Mouse (Mus musculus) T-helper 1 cell (primary cell): ENCODE results near the gene Iqschfp.

Source experiments
- in situ Hi-C: fragments of 300-600 bp; cut with MboI, MseI; formaldehyde crosslinking; loops from one replicate; pipeline ENCODE4 v1.15.1; 2025; ENCODE audit warnings: high pct_unique_total_duplicates

The Iqschfp gene

GRCm38 (mm10) chr3:68492513-68492912 is 600.5 kb downstream of the Iqschfp start:
- in situ Hi-C loops, result no loop called here

- in situ Hi-C loops, result no loop called here
Measured at GRCm38 (mm10) chr3:68493170-68493585, 601.1 kb downstream of the Iqschfp start.

DNA sequence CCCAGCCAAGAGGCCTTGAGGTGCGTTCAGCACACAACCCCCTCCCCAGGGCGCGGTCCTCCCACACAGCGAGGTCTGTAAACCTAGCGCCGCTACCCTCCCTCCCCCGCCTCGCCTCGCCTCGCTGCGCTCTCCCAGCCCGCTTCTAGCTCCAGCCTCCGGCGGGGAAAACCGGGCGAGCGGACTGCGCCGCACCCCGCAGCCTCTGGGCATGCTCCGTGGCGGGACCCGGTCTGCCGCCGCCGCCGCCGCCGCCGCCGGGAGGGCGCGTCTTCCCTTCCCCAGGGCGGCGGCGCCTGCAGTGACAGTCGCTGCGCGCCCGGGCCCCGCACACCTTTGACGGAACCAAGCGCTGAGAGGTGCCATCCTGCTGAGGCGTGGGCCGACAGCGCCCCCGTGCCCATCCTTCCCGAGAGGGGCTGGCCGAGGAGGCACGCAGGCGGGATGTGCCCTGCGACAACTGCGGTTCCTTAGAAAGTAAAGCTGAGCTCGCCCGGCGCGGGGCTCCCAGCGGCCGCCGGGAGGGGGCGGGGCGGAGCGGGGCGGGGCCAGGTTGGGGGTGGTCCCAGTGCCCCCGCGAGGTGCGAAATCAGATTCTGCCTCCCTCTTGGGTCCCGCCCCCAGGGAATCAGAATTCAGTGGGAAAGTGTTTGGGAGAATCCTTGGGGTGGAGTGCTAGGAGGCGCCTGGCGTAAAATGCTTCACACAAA is 601.7 kb downstream of the Iqschfp start:
- in situ Hi-C loops, result no loop called here

GRCm38 (mm10) chr3:68494296-68495095 is 602.5 kb downstream of the Iqschfp start:
- in situ Hi-C loops, result no loop called here

DNA sequence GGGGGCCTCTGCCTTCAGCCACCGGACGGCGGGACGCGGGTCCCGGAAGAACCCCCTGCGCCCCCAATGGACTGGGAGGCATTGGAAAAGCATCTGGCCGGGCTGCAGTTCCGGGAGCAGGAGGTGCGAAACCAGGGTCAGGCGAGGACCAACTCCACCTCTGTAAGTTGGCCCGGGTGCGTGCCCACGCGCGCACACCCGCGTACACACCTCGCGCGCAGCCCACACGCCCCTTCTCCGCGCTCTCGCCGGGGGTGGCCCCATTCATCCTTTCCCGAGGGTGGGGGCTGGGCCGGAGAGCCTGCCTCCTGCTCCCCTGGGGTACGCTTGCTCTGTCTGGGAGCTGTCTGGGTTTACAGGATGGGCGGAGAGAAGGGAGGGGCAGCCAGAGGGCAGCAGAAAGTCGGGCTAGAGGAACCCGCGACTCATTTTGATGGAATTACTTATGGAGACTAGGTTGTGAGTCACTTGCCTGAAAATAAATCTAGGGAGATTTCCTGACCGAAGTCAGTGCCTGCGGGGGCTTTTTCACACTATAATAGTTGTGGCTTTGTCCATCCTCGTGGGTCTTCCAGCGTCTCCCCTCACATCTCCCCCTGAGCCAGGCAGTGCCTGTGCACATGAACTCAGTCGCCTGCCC is 603.2 kb downstream of the Iqschfp start:
- in situ Hi-C loops, result no loop called here

DNA sequence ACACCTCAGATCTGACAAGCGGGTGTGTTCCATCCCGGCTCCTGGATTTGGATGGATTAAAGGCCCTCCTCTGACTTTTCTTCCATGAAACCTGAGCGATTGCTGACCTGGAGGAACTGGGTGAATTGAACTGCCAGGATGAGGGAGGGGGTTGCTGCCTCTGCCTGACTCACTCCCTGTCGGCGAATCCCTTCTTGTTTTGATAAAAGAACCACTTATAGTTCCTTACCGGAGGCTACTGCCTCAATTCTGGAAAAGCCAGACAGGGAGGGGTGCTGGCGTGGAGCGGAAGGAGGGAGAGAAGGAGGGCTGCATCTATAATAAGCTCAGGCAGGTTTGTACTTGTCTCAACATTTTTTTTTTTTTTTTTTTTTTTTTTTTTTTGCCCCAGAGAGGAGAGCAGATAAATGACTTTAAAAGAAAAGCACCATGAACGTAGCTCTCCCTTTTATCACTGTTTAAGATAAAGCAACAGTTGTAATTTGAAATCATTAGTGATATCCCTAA is 603.8 kb downstream of the Iqschfp start:
- in situ Hi-C loops, result no loop called here

GRCm38 (mm10) chr3:68496513-68496912 is 604.5 kb downstream of the Iqschfp start:
- in situ Hi-C loops, result no loop called here

DNA sequence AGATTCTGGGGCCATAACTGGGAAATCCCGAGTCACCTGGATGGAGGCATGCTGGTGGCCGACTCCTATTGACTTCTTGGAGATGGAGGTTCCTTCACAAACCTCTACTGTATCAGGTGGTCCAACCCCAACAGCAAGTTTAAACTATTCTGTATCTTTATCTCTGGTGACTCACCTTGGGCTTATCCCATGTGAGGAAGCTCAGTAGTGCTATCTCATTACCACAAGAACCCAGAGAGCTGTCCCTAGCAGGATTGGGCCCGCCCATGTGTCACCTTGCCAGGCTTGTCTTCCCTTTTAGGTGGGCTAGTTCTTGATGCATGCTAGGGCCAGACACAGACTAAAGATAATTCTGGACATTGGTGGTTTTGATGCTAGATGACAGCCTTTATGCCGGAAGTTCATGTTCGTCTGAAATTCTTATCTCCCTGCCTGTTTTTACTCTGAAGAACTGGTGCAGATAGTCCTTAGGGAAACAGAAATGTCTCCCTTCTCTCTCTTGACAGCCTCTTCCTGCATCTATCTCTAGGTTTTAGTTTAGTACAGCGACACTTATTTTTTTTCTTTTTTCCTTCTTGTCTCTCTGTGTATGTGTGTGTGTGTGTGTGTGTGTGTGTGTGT is 607.6 kb downstream of the Iqschfp start:
- in situ Hi-C loops, result no loop called here

GRCm38 (mm10) chr3:68504838-68505237 is 612.8 kb downstream of the Iqschfp start:
- in situ Hi-C loops, result no loop called here

DNA sequence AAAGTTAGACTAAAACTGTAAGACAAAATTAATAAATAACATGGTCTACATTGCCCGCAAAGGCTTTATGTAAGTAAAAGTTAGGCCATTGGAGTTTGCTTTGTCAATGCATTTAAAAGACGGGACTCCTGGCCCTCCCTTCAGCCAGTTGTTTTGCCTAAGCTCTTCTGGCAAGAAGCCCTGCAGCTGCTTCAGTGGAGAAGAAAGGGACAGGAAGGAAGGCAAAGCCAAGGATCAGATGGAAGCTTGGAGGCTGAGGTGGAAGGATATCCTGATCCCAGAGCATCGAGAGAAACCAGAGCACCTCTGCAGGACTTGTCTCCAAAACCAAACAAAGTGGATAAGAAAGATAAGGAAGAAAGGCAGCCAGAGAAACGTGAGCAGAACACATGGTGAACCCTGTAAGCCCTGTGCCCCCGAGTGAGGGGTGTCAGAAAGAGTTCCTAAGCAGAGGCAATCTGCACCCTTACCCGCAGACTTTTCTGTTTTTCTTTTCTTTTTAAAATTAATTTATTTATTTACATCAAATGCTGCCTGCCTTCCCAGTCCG is 614.8 kb downstream of the Iqschfp start:
- in situ Hi-C loops, result no loop called here

DNA sequence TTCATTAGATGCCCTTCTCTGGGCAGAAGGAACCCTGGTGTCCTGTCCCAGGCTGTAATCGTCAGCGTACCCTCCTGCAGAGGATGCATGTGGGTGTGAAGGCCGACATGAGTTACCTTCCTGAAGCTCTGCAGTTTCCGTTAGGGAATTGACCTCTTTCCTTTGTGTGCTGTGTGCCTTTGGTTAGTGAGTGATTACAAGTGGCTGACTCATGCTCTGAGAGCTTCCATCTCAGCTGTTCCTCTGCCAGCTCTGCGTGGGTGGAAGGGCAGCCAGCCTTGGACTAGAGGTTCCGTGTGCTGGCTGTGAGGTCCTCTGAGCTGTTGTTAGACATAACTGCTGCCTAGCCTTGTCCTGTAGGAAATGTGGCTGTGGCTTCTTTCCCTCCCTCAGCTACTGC is 616.6 kb downstream of the Iqschfp start:
- in situ Hi-C loops, result no loop called here

DNA sequence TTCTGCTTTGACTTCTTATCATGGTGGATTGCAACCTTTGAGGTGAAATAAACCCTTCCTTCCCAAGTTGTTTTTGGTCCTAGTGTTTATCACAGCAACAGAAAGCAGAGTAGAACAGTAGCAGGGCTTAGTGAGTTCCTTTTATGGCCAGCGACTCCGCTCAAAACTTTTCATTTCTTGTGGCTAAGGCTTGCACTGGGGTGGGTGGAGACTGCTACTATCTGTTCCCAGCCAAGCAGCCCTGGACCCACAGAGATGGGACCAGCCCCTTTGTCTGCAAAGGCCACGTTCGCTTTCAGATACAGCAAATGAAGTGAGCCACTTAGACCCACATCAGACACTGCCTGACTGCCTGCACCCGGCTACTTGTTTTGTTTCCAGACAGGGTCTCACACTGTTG is 618.8 kb downstream of the Iqschfp start:
- in situ Hi-C loops, result no loop called here

DNA sequence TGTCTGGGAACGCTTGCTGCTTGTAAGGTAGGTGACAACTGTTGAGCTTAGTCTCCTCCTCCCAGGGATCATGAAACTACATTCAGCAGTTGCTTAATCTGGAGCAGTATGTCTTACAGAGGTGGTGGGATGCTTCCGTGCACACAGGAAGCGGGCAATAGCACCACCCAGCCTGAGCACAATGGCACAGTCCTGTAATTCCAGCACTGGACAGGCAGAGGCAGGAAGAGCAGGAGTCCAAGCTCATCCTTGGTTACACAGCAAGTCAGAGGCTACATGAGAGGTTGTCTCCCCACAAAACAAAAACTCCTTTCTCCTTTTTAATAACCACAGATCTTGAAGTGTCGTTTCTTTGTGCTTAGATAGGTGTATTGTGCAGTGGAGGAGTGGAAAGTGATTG is 619.7 kb downstream of the Iqschfp start:
- in situ Hi-C loops, result no loop called here

GRCm38 (mm10) chr3:68512327-68512726 is 620.3 kb downstream of the Iqschfp start:
- in situ Hi-C loops, result no loop called here

- in situ Hi-C loops, result no loop called here
Measured at GRCm38 (mm10) chr3:68513340-68514119, 621.5 kb downstream of the Iqschfp start.

GRCm38 (mm10) chr3:68514120-68514497 is 622.1 kb downstream of the Iqschfp start:
- in situ Hi-C loops, result no loop called here

- in situ Hi-C loops, result no loop called here
Measured at GRCm38 (mm10) chr3:68514717-68515116, 622.7 kb downstream of the Iqschfp start.

DNA sequence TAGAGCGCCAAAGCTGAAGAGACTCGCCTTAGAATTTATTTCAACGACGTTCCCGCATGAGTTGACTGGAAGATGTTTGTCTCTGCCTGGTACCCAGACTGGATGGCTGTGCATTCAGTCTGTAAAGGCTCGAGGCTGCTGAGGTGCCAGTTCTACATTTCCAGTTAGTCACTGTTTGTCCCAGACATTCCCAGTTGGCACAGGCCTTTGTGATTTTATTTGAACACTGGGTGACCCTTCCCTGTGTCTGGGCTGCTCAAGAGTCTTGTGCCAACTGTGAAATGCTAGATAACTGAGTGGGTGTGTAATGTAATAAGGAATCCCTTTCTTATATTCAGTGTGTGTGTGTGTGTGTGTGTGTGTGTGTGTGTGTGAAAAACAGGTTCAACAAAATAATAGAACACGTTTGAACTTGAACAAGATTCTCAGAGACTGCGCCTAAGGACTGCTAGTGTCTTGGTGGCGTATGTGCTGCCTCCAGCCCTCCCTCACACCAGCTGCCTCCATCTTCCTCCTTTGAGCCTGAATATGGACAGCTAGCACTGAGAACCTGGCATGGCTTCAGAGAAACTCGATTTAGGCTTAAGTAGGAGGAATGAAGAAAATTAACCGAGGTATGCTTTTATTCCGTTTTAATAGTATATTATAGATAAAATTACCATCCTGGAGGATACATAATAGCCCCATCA is 624.5 kb downstream of the Iqschfp start:
- in situ Hi-C loops, result no loop called here

DNA sequence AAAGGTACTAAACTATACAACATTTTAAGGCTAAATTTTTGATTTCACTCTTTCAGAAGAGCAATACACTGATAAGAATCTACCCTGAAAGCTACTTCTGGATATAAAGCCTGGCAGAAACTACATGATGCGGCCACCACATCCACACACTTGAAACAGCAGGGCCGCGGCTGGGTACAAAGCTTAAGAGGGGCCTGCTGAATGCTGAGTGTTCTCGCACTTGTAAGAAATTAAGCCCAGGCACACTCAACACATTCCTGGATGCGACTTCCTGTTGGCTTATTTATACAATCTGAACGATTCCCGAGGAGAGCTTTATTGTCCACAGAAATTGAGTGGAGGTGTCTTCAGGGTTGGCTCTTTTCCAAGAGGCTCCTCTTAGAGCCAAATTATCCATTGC is 625.2 kb downstream of the Iqschfp start:
- in situ Hi-C loops, result no loop called here

DNA sequence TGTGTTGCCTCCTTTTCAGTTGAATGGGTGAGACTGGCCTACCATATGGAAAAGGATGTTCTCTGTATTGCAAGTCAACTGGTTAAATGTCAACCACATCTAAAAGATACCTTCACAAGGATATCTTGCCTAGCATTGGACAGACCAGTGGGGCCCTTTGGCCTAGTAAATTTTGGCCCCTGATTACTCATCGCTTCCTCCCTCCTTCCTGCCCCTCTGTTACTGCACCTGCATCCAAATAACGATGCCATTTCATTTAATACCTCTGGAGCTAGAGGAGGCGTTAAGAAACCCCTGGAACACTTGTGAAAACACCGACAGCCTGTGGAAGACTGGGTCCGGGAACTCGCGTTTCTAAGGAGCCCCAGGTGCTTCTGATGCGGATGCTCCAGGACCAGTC is 626.0 kb downstream of the Iqschfp start:
- in situ Hi-C loops, result no loop called here
